Mouse (Mus musculus): ENCODE data around the gene Amigo1. TPM values are rescaled to one million over a fixed set of nuclear protein-coding genes. Genes with fewer than 3 reads are reported as not detected.

Amigo1 gene
- polyA plus RNA-seq, 1 experiment: 43.7 TPM

DNA sequence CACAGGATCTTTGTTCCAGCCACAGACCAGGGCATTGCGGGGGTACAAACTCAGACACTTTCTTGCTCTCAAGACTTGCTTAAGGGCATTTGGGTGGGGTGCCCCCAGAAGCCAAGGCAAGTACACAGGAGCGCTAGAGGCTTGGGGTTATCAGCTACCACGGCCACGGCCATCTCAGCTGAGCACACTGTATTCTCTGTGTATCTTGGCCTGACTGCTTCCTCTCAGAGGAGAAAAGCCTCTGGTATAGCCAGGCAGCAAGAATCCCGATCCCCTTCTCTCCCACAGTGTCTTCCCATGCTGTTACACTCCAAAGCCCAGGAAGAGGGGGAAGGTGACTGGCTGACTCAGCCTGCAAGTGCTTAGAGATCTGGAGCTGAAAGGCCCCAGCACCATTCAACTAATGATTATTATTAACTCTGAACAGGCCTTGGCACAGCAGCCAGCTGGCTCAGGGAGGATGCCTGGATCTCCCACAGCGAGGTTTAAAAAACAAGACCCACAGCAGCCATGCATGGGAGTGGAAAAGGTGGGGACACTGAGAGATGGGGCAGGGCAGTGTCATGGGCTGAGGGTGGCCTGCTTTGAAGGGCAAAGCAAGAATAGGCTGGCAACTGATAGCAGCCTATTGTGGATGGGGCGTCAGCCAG lies 9.9 kb downstream of the Amigo1 start:
- peaks cover 10% of the 10 kb centered on the region for H3K4me1 ChIP-seq (ENCODE audit: control insufficient read depth, insufficient read depth, low read length)
- TF ChIP-seq CTCF (IDR thresholded peaks at IDR 0.05; ENCODE audit: extremely low read depth, insufficient read depth, low read length) (no peak), POLR2A (IDR thresholded peaks at IDR 0.05; ENCODE audit: extremely low read depth, insufficient read depth, low read length) (peak; percentile 17; the same call in 1 of the 2 replicates)
- H3K4me3 ChIP-seq (ENCODE audit: insufficient read depth, low read length): no peak overlapping the region
- H3K27ac ChIP-seq (ENCODE audit: insufficient read depth, low read length): peak overlapping the region; percentile 97

DNA sequence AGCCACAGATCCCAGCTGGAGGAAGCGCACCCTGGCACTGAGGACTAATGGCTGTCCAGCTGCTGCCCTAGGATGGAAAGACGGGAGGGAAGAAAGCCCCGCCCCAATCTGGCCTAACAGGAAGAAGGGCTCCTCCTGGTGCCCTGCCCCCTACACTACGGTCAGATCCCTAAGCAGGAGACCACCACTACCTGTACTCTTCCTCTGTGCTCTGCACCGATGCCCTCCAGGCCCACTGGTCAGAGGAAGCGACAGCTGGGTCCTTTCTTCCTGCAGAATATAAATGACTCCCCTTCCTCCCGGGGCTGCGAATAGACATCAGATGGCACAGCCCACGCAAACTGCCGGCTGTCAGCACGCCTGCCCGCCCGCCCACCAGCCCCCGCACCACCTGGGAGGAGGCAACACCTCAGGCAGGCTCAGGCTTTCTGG lies 10.9 kb downstream of the Amigo1 start:
- TF ChIP-seq POLR2A (IDR thresholded peaks at IDR 0.05; ENCODE audit: extremely low read depth, insufficient read depth, low read length) (no peak; the same call in 1 of the 2 replicates), CTCF (IDR thresholded peaks at IDR 0.05; ENCODE audit: extremely low read depth, insufficient read depth, low read length) (no peak)
- peaks cover 13% of the 10 kb centered on the region for H3K4me1 ChIP-seq (ENCODE audit: control insufficient read depth, insufficient read depth, low read length)
- peak overlapping the region; percentile 97 for H3K27ac ChIP-seq (ENCODE audit: insufficient read depth, low read length)
- peak overlapping the region; percentile 18 for H3K4me3 ChIP-seq (ENCODE audit: insufficient read depth, low read length)

DNA sequence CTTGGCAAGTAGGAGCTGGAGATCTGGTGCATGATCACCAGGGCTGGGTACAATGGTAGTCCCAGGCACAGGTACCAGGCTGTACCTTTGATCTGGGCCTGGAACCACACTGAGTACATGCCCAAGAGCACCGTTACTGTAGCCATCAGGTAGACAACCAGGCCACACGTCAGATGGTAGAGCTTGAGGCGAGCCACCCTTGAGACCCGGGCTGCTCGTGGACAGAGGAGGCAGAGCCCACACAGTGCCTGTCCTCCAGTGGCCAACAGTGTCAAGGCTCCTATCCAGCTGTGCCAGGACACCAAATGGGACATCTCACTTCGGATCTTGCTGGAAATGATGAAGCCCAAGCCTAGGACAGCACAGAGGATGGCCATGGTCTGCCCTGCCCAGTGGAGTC lies 13.1 kb downstream of the Amigo1 start:
- Histone ChIP-seq H3K4me1 (ENCODE audit: control insufficient read depth, insufficient read depth, low read length) (peaks cover 11% of the 10 kb centered on the region), H3K4me3 (ENCODE audit: insufficient read depth, low read length) (no peak overlapping the region; the same call in 1 of the 2 replicates)
- no peak for TF ChIP-seq POLR2A (IDR thresholded peaks at IDR 0.05; ENCODE audit: extremely low read depth, insufficient read depth, low read length)
- no peak for TF ChIP-seq CTCF (IDR thresholded peaks at IDR 0.05; ENCODE audit: extremely low read depth, insufficient read depth, low read length)

DNA sequence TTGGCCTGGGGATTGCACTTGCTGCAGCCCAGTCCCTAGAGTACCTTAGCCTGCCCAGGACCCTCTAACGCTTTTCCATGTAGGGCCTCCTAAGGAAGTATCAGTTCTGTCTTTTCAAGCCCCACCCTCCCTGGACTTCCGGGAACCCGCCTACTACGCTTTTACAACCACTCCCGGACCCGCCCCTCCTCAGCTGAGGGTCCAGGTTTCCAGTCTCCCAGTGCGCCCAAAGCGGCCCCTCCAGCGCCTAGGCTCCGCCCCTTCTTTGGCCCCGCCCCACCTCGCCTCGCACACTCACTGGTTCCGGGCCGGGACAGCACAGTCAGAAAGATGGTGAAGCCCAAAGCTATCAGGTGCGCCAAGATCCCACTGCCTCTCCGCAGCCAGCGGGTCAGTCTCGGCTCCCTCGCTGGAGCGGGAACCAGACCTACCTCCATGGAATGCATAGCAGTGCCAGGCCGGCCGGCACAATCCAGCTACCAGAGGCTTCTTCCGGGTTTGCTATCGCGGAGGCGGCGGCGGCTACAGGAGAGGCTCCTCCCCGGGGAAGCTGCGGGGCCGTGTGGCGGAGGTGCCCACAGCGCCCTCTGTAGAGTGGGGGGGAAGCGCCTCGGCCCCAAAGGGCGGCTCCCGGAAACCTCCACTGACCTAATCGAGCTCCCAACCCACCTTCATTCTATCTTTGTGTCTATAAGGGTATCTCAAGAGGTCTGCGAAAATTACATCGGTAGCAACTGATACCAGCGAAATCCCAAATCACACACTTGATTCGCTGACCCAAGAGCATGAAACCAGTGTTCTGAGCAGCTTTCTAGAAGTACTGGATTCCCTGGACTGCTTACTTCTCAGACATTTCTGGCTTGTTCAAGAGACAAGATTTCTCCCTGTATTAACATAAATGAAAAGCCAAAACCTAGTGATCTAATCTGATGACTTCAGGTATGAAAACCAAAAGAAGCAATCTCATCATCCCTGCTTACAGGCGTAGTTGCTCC lies 14.5 kb downstream of the Amigo1 start, which contains the start of gene Cyb561d1:
Cyb561d1 (minus strand) TSS at position 884 of the 995 bp plus-strand sequence.
- peaks cover 11% of the 10 kb centered on the region for H3K4me1 ChIP-seq (ENCODE audit: control insufficient read depth, insufficient read depth, low read length)
- H3K4me3 ChIP-seq (ENCODE audit: insufficient read depth, low read length): peak within 1 kb of the TSS; percentile 79
- TF ChIP-seq CTCF (IDR thresholded peaks at IDR 0.05; ENCODE audit: extremely low read depth, insufficient read depth, low read length): no peak; the same call in 1 of the 2 replicates
- TF ChIP-seq POLR2A (IDR thresholded peaks at IDR 0.05; ENCODE audit: extremely low read depth, insufficient read depth, low read length): peak; percentile 68
- peak within 1 kb of the TSS; percentile 81 for H3K27ac ChIP-seq (ENCODE audit: insufficient read depth, low read length)

More for the DNA sequence above, 13.1 kb downstream of the Amigo1 start:
- no peak overlapping the region for H3K27ac ChIP-seq (ENCODE audit: insufficient read depth, low read length)

DNA sequence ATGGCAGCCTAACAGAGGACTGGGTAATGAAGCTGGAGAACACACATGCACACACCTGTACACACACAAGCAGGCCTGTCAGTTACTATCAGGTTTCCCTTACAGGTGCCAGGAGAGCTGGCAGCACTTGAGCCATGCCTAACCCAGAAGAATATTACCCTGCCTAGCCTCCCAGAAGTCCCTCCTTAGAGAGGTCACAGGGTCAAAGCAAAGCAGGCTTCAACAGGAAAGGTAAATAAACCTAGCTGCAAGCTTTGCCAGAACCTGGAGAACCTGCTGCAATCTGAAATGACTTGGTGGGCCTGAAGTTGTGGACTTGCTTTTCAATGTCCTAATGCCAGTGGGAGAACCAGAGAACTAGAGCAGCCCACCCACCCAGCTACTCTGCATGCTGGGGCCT lies 16.4 kb downstream of the Amigo1 start:
- TF ChIP-seq CTCF (IDR thresholded peaks at IDR 0.05; ENCODE audit: extremely low read depth, insufficient read depth, low read length) (no peak), POLR2A (IDR thresholded peaks at IDR 0.05; ENCODE audit: extremely low read depth, insufficient read depth, low read length) (no peak)
- H3K27ac ChIP-seq (ENCODE audit: insufficient read depth, low read length): no peak overlapping the region
- no peak overlapping the region for H3K4me3 ChIP-seq (ENCODE audit: insufficient read depth, low read length)
- H3K4me1 ChIP-seq (ENCODE audit: control insufficient read depth, insufficient read depth, low read length): peaks cover 7% of the 10 kb centered on the region

DNA sequence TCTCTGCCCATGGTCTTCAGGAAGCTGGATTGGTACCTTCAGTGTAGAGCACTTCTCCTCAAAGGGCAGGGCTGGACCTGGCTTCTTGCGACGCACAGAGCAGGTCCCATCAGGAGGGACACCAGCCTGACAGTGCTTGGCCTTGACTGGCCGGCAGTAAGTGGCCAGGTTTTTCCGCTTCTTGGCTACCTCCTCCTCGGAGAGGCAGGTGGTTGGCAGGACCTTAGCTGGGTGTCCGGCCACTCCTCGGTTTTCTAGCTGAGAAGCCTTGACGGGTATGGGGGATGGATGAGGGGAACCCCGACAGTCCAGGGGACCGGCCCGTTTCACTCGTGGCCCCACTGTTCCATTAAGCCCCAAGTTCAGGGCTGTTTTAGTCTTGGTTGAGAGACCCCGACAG lies 17.1 kb downstream of the Amigo1 start:
- H3K4me3 ChIP-seq (ENCODE audit: insufficient read depth, low read length): no peak overlapping the region
- H3K4me1 ChIP-seq (ENCODE audit: control insufficient read depth, insufficient read depth, low read length): peaks cover 5% of the 10 kb centered on the region
- peak overlapping the region; percentile 20; the same call in 1 of the 2 replicates for H3K27ac ChIP-seq (ENCODE audit: insufficient read depth, low read length)
- TF ChIP-seq CTCF (IDR thresholded peaks at IDR 0.05; ENCODE audit: extremely low read depth, insufficient read depth, low read length): no peak

DNA sequence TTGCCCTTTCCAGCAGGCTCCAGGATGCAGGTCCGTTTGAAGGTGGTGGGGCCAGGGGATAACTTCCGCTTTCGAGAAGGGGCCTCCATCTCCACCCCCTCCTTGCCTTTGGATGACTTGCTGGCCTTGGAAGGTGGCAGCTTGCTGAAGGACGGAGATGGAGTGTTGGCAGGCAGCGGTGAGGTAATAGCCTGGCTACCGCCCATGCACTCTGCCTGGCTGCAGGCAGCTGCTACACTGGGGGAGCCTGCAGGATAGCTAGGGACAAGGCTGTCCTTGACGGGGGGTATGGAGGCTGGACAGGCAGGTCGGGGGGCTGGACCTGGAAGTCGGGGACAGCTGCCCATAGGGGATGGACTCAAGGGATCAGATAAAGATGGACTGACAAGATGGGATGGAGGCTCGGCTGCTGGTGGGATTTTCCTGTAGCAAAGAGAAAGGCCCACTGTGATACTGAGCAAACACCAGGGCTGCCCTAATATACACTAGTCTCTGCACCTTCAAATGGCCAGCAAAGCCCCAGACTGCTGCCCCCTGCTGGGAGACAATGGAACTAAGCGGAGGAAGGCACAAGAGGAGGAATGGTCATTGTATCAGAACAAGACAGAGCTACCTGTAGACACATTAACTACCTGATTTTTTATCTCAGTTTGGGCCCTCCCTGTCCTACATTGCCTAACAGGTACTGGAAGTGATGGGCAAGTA lies 17.6 kb downstream of the Amigo1 start:
- Histone ChIP-seq H3K4me3 (ENCODE audit: insufficient read depth, low read length) (no peak overlapping the region), H3K27ac (ENCODE audit: insufficient read depth, low read length) (peak overlapping the region; percentile 20; the same call in 1 of the 2 replicates), H3K4me1 (ENCODE audit: control insufficient read depth, insufficient read depth, low read length) (peaks cover 5% of the 10 kb centered on the region)
- TF ChIP-seq POLR2A (IDR thresholded peaks at IDR 0.05; ENCODE audit: extremely low read depth, insufficient read depth, low read length) (no peak), CTCF (IDR thresholded peaks at IDR 0.05; ENCODE audit: extremely low read depth, insufficient read depth, low read length) (peak; percentile 81)

DNA sequence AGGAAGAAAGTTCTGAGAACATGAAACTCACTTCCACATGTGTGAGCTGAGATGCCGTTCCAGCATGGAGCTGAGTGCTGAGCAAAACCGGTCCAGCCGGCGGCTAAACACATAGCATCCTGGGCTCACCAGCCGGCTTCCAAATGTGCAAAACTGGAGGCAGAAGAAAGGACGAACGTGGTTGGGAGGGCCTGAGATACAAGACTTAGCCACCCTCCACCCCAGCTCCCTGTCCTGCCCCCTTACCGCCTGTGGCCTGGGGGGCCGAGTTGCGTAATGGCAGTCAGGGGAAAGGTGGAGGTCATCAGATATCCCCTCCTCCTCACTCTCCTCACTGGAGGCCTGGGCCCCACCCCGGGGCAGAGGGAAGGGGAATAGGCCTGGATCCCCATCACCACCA lies 18.3 kb downstream of the Amigo1 start:
- H3K4me1 ChIP-seq (ENCODE audit: control insufficient read depth, insufficient read depth, low read length): peaks cover 5% of the 10 kb centered on the region
- no peak overlapping the region for H3K4me3 ChIP-seq (ENCODE audit: insufficient read depth, low read length)
- no peak for TF ChIP-seq POLR2A (IDR thresholded peaks at IDR 0.05; ENCODE audit: extremely low read depth, insufficient read depth, low read length)
- TF ChIP-seq CTCF (IDR thresholded peaks at IDR 0.05; ENCODE audit: extremely low read depth, insufficient read depth, low read length): no peak
- H3K27ac ChIP-seq (ENCODE audit: insufficient read depth, low read length): no peak overlapping the region

DNA sequence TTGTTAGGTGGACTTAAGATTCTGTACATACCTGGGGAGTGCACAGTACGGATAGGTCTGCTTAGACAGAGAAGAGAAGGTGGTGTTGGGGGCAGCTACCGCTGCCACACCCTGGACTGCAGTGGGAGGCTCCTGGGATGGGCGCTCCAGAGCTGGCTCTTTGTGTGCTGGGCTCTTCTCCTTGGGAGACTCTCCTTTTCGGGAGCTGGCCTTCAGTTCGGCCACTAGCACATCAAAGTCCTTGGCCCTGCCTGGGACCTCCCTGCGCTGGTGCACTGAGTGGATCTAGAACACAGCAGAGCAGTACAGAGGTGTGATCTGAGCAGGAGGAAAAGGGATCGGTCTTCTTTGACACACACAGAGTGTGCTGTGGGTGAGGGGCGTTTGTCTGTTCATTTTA lies 19.5 kb downstream of the Amigo1 start:
- H3K4me3 ChIP-seq (ENCODE audit: insufficient read depth, low read length): no peak overlapping the region
- H3K27ac ChIP-seq (ENCODE audit: insufficient read depth, low read length): no peak overlapping the region
- TF ChIP-seq CTCF (IDR thresholded peaks at IDR 0.05; ENCODE audit: extremely low read depth, insufficient read depth, low read length) (no peak), POLR2A (IDR thresholded peaks at IDR 0.05; ENCODE audit: extremely low read depth, insufficient read depth, low read length) (no peak)
- peaks cover 5% of the 10 kb centered on the region; the same call in 1 of the 2 replicates for H3K4me1 ChIP-seq (ENCODE audit: control insufficient read depth, insufficient read depth, low read length)
